Mouse (Mus musculus): ENCODE data around the gene Krt34. TPM values are rescaled to one million over a fixed set of nuclear protein-coding genes. Genes with fewer than 3 reads are reported as not detected.

Gene Krt34
- polyA plus RNA-seq, 1 experiment from 2014 or later, result not detected

- Histone ChIP-seq H3K4me1 (replicated peaks; ENCODE audit: control insufficient read depth, insufficient read depth, low read length) (no peaks in the 10 kb centered on the region), H3K36me3 (ENCODE audit: control insufficient read depth, insufficient read depth, low read length) (no peaks in the 10 kb centered on the region), H3K9me3 (ENCODE audit: control insufficient read depth, low read length) (no peaks in the 10 kb centered on the region), H3K9ac (ENCODE audit: low read depth, low read length) (no peak within 1 kb of the TSS), H3K27ac (ENCODE audit: low read depth, low read length) (no peak within 1 kb of the TSS), H3K27me3 (replicated peaks; ENCODE audit: control insufficient read depth, insufficient read depth, low read length) (no peaks in the 10 kb centered on the region), H3K4me2 (no peak within 1 kb of the TSS), H3K4me3 (ENCODE audit: low read depth, low read length) (no peak within 1 kb of the TSS)
- no peak for DNase-seq (ENCODE audit: low spot score)
- ATAC-seq (replicated peaks; ENCODE audit: low FRiP score), result no peak
- 83% methylated on average over 3 of the region's 3 CpGs for WGBS
Measured at GRCm38 (mm10) chr11:100050451-100050850, 9.1 kb upstream of the Krt34 start, which contains the start of gene Krt31. TSS of gene Krt31 (minus strand) at chr11:100050551.

GRCm38 (mm10) chr11:100047193-100047592, 5.8 kb upstream of the Krt34 start:
- H3K4me2 ChIP-seq, result no peak overlapping the region
- no peak overlapping the region for H3K27ac ChIP-seq (ENCODE audit: low read depth, low read length)
- WGBS, result 77% methylated on average over 2 of the region's 2 CpGs
- H3K4me3 ChIP-seq (ENCODE audit: low read depth, low read length), result no peak overlapping the region
- H3K9me3 ChIP-seq (ENCODE audit: control insufficient read depth, low read length), result no peaks in the 10 kb centered on the region
- H3K27me3 ChIP-seq (replicated peaks; ENCODE audit: control insufficient read depth, insufficient read depth, low read length), result no peaks in the 10 kb centered on the region
- no peak for ATAC-seq (replicated peaks; ENCODE audit: low FRiP score)
- H3K4me1 ChIP-seq (replicated peaks; ENCODE audit: control insufficient read depth, insufficient read depth, low read length), result no peaks in the 10 kb centered on the region
- no peaks in the 10 kb centered on the region for H3K36me3 ChIP-seq (ENCODE audit: control insufficient read depth, insufficient read depth, low read length)
- no peak overlapping the region for H3K9ac ChIP-seq (ENCODE audit: low read depth, low read length)
- no peak for DNase-seq (ENCODE audit: low spot score)

- Histone ChIP-seq H3K9ac (ENCODE audit: low read depth, low read length) (no peak overlapping the region), H3K9me3 (ENCODE audit: control insufficient read depth, low read length) (no peaks in the 10 kb centered on the region), H3K27me3 (replicated peaks; ENCODE audit: control insufficient read depth, insufficient read depth, low read length) (no peaks in the 10 kb centered on the region), H3K4me3 (ENCODE audit: low read depth, low read length) (no peak overlapping the region), H3K27ac (ENCODE audit: low read depth, low read length) (no peak overlapping the region), H3K4me1 (replicated peaks; ENCODE audit: control insufficient read depth, insufficient read depth, low read length) (no peaks in the 10 kb centered on the region), H3K36me3 (ENCODE audit: control insufficient read depth, insufficient read depth, low read length) (no peaks in the 10 kb centered on the region), H3K4me2 (no peak overlapping the region)
- ATAC-seq (replicated peaks; ENCODE audit: low FRiP score), result no peak
- 76% methylated on average over 6 of the region's 6 CpGs for WGBS
- no peak for DNase-seq (ENCODE audit: low spot score)
Measured at GRCm38 (mm10) chr11:100046303-100046866, 5.0 kb upstream of the Krt34 start.

- Histone ChIP-seq H3K4me1 (replicated peaks; ENCODE audit: control insufficient read depth, insufficient read depth, low read length) (no peaks in the 10 kb centered on the region), H3K4me2 (no peak within 1 kb of the TSS), H3K27me3 (replicated peaks; ENCODE audit: control insufficient read depth, insufficient read depth, low read length) (no peaks in the 10 kb centered on the region), H3K9me3 (ENCODE audit: control insufficient read depth, low read length) (no peaks in the 10 kb centered on the region), H3K27ac (ENCODE audit: low read depth, low read length) (no peak within 1 kb of the TSS), H3K9ac (ENCODE audit: low read depth, low read length) (no peak within 1 kb of the TSS), H3K36me3 (ENCODE audit: control insufficient read depth, insufficient read depth, low read length) (no peaks in the 10 kb centered on the region), H3K4me3 (ENCODE audit: low read depth, low read length) (no peak within 1 kb of the TSS)
- 72% methylated on average over 5 of the region's 6 CpGs for WGBS
- no peak for DNase-seq (ENCODE audit: low spot score)
- no peak for ATAC-seq (replicated peaks; ENCODE audit: low FRiP score)
Measured at GRCm38 (mm10) chr11:100029768-100030167, 11.6 kb downstream of the Krt34 start, which contains the start of gene Krt33b. TSS of gene Krt33b (minus strand) at chr11:100029868.

GRCm38 (mm10) chr11:100021438-100021837, 19.9 kb downstream of the Krt34 start:
- Histone ChIP-seq H3K27ac (ENCODE audit: low read depth, low read length) (no peak overlapping the region), H3K4me1 (replicated peaks; ENCODE audit: control insufficient read depth, insufficient read depth, low read length) (no peaks in the 10 kb centered on the region), H3K9ac (ENCODE audit: low read depth, low read length) (no peak overlapping the region), H3K27me3 (replicated peaks; ENCODE audit: control insufficient read depth, insufficient read depth, low read length) (no peaks in the 10 kb centered on the region), H3K4me2 (no peak overlapping the region), H3K9me3 (ENCODE audit: control insufficient read depth, low read length) (no peaks in the 10 kb centered on the region), H3K36me3 (ENCODE audit: control insufficient read depth, insufficient read depth, low read length) (no peaks in the 10 kb centered on the region), H3K4me3 (ENCODE audit: low read depth, low read length) (no peak overlapping the region)
- ATAC-seq (replicated peaks; ENCODE audit: low FRiP score) (no peak), DNase-seq (ENCODE audit: low spot score) (no peak)
- 80% methylated on average over 5 of the region's 5 CpGs for WGBS

GRCm38 (mm10) chr11:100019466-100019865, 21.9 kb downstream of the Krt34 start:
- Histone ChIP-seq H3K27me3 (replicated peaks; ENCODE audit: control insufficient read depth, insufficient read depth, low read length) (no peaks in the 10 kb centered on the region), H3K36me3 (ENCODE audit: control insufficient read depth, insufficient read depth, low read length) (no peaks in the 10 kb centered on the region), H3K4me2 (no peak overlapping the region), H3K27ac (ENCODE audit: low read depth, low read length) (no peak overlapping the region), H3K9ac (ENCODE audit: low read depth, low read length) (no peak overlapping the region), H3K9me3 (ENCODE audit: control insufficient read depth, low read length) (no peaks in the 10 kb centered on the region), H3K4me1 (replicated peaks; ENCODE audit: control insufficient read depth, insufficient read depth, low read length) (no peaks in the 10 kb centered on the region), H3K4me3 (ENCODE audit: low read depth, low read length) (no peak overlapping the region)
- WGBS, result 74% methylated on average over 1 of the region's 1 CpGs
- no peak for ATAC-seq (replicated peaks; ENCODE audit: low FRiP score)
- DNase-seq (ENCODE audit: low spot score), result no peak

- no peak within 1 kb of the TSS for H3K4me2 ChIP-seq
- DNase-seq (ENCODE audit: low spot score) (no peak), ATAC-seq (replicated peaks; ENCODE audit: low FRiP score) (no peak)
- no peak within 1 kb of the TSS for H3K9ac ChIP-seq (ENCODE audit: low read depth, low read length)
- 59% methylated on average over 4 of the region's 4 CpGs for WGBS
- H3K27ac ChIP-seq (ENCODE audit: low read depth, low read length), result no peak within 1 kb of the TSS
- no peaks in the 10 kb centered on the region for H3K27me3 ChIP-seq (replicated peaks; ENCODE audit: control insufficient read depth, insufficient read depth, low read length)
- no peaks in the 10 kb centered on the region for H3K4me1 ChIP-seq (replicated peaks; ENCODE audit: control insufficient read depth, insufficient read depth, low read length)
- H3K4me3 ChIP-seq (ENCODE audit: low read depth, low read length), result no peak within 1 kb of the TSS
- H3K36me3 ChIP-seq (ENCODE audit: control insufficient read depth, insufficient read depth, low read length), result no peaks in the 10 kb centered on the region
- H3K9me3 ChIP-seq (ENCODE audit: control insufficient read depth, low read length), result no peaks in the 10 kb centered on the region
Measured at GRCm38 (mm10) chr11:100016112-100016511, 25.2 kb downstream of the Krt34 start, which contains the start of gene Krt33a. TSS of gene Krt33a (minus strand) at chr11:100016212.

GRCm38 (mm10) chr11:100013691-100014171, 27.6 kb downstream of the Krt34 start:
- H3K4me3 ChIP-seq (ENCODE audit: low read depth, low read length), result no peak overlapping the region
- 60% methylated on average over 4 of the region's 4 CpGs for WGBS
- no peaks in the 10 kb centered on the region for H3K27me3 ChIP-seq (replicated peaks; ENCODE audit: control insufficient read depth, insufficient read depth, low read length)
- no peaks in the 10 kb centered on the region for H3K36me3 ChIP-seq (ENCODE audit: control insufficient read depth, insufficient read depth, low read length)
- H3K4me2 ChIP-seq, result no peak overlapping the region
- no peak for DNase-seq (ENCODE audit: low spot score)
- no peak overlapping the region for H3K9ac ChIP-seq (ENCODE audit: low read depth, low read length)
- ATAC-seq (replicated peaks; ENCODE audit: low FRiP score), result no peak
- H3K27ac ChIP-seq (ENCODE audit: low read depth, low read length), result no peak overlapping the region
- H3K9me3 ChIP-seq (ENCODE audit: control insufficient read depth, low read length), result no peaks in the 10 kb centered on the region
- no peaks in the 10 kb centered on the region for H3K4me1 ChIP-seq (replicated peaks; ENCODE audit: control insufficient read depth, insufficient read depth, low read length)

GRCm38 (mm10) chr11:100010682-100011081, 30.7 kb downstream of the Krt34 start:
- Histone ChIP-seq H3K9me3 (ENCODE audit: control insufficient read depth, low read length) (no peaks in the 10 kb centered on the region), H3K4me3 (ENCODE audit: low read depth, low read length) (no peak overlapping the region), H3K36me3 (ENCODE audit: control insufficient read depth, insufficient read depth, low read length) (no peaks in the 10 kb centered on the region), H3K27me3 (replicated peaks; ENCODE audit: control insufficient read depth, insufficient read depth, low read length) (no peaks in the 10 kb centered on the region), H3K4me2 (no peak overlapping the region), H3K27ac (ENCODE audit: low read depth, low read length) (no peak overlapping the region), H3K4me1 (replicated peaks; ENCODE audit: control insufficient read depth, insufficient read depth, low read length) (no peaks in the 10 kb centered on the region), H3K9ac (ENCODE audit: low read depth, low read length) (no peak overlapping the region)
- no peak for DNase-seq (ENCODE audit: low spot score)
- no peak for ATAC-seq (replicated peaks; ENCODE audit: low FRiP score)
- WGBS, result 77% methylated on average over 5 of the region's 5 CpGs

Data from liver, embryonic 11.5 days (tissue).